Mouse (Mus musculus): Measurements from ENCODE around the gene Tmem222.

GRCm38 (mm10) chr4:133309948-133310347 is 32.4 kb upstream of the Tmem222 start:
- peak; percentile 98 for TF ChIP-seq CTCF (IDR thresholded peaks at IDR 0.05; ENCODE audit: low read depth, low read length)
- TF ChIP-seq POLR2A (IDR thresholded peaks at IDR 0.05; ENCODE audit: extremely low read depth, insufficient read depth, low read length) = no peak
